Mouse (Mus musculus) lung, embryonic 15.5 days (tissue): ENCODE results near the gene Spata20. TPM values are rescaled to one million over a fixed set of nuclear protein-coding genes. Genes with fewer than 3 reads are reported as not detected.
A peak's percentile ranks its signal among the peaks of the same experiment; 100 is the strongest.

Source experiments
- ATAC-seq: fragments of 200-750 bp; cut with Nextera tagmentation; 2 replicates; pipeline ENCODE4 v1.8.0; 2017; ENCODE audit warnings: moderate number of reproducible peaks, borderline replicate concordance; ENCODE audit not compliant: low FRiP score, low TSS enrichment; ENCODE audit errors: extremely low read depth
- H3K27ac ChIP-seq: fragments of 300-500 bp; sonication (generic); 2 replicates; pipeline ENCODE4 v1.5.1; 2015; ENCODE audit warnings: moderate library complexity, mild to moderate bottlenecking, inconsistent platforms
- H3K27me3 ChIP-seq: fragments of 300-500 bp; sonication (generic); 2 replicates; pipeline ENCODE4 v1.6.1; 2015; ENCODE audit warnings: inconsistent platforms
- H3K36me3 ChIP-seq: fragments of 300-500 bp; sonication (generic); 2 replicates; pipeline ENCODE4 v1.6.1; 2015; ENCODE audit warnings: inconsistent platforms
- H3K4me1 ChIP-seq: fragments of 300-500 bp; sonication (generic); 2 replicates; pipeline ENCODE4 v1.6.1; 2015; ENCODE audit warnings: inconsistent platforms
- H3K4me2 ChIP-seq: fragments of 300-500 bp; sonication (generic); 2 replicates; pipeline ENCODE4 v1.6.1; 2015; ENCODE audit warnings: inconsistent platforms, mild to moderate bottlenecking, moderate library complexity
- H3K4me3 ChIP-seq: fragments of 300-500 bp; sonication (generic); 2 replicates; pipeline ENCODE4 v1.5.1; 2015; ENCODE audit warnings: mild to moderate bottlenecking, inconsistent platforms
- H3K9ac ChIP-seq: fragments of 300-500 bp; sonication (generic); 2 replicates; pipeline ENCODE4 v1.6.1; 2015; ENCODE audit warnings: inconsistent platforms
- H3K9me3 ChIP-seq: fragments of 300-500 bp; sonication (generic); 2 replicates; pipeline ENCODE4 v1.6.1; 2016; ENCODE audit warnings: inconsistent platforms
- WGBS: fragments of 180-500 bp; shearing (Covaris S2); methylation state at CpG from one replicate; pipeline ENCODE4 v1.1.7; 2015; 5-methylcytosine and 5-hydroxymethylcytosine counted together
- polyA plus RNA-seq: library from polyadenylated mRNA; unstranded; fragments of >200 nt; fragmentation: Nextera tagmentation; extraction: Ambion mirVana; gene quantifications from 2 replicates; pipeline ENCODE4 v1.2.1, GENCODE M21; 2015

Spata20 gene
- polyA plus RNA-seq, 1 experiment from 2014 or later, result 0.31 TPM

GRCm38 (mm10) chr11:94498093-94498996, 12.4 kb upstream of the Spata20 start:
- Histone ChIP-seq H3K9ac (peak overlapping the region; percentile 56), H3K36me3 (no peaks in the 10 kb centered on the region), H3K27me3 (no peaks in the 10 kb centered on the region; the same call in 1 of the 2 replicates), H3K9me3 (no peaks in the 10 kb centered on the region), H3K4me1 (peaks cover 47% of the 10 kb centered on the region), H3K4me2 (peak overlapping the region; percentile 58), H3K4me3 (peak overlapping the region; percentile 42), H3K27ac (peak overlapping the region; percentile 96)
- ATAC-seq, result peak; percentile 31; the same call in 1 of the 2 replicates
- 19% methylated on average over 19 of the region's 19 CpGs for WGBS

GRCm38 (mm10) chr11:94495415-94495814, 9.4 kb upstream of the Spata20 start:
- Histone ChIP-seq H3K4me2 (no peak overlapping the region), H3K9ac (no peak overlapping the region), H3K4me1 (peaks cover 61% of the 10 kb centered on the region), H3K9me3 (no peaks in the 10 kb centered on the region), H3K27ac (peak overlapping the region; percentile 77), H3K27me3 (peaks cover 21% of the 10 kb centered on the region; the same call in 1 of the 2 replicates), H3K4me3 (no peak overlapping the region), H3K36me3 (no peaks in the 10 kb centered on the region)
- 58% methylated on average over 3 of the region's 3 CpGs for WGBS
- ATAC-seq, result no peak; the same call in 1 of the 2 replicates

- no peaks in the 10 kb centered on the region for H3K36me3 ChIP-seq
- WGBS, result 65% methylated on average over 7 of the region's 7 CpGs
- no peak overlapping the region for H3K27ac ChIP-seq
- peaks cover 21% of the 10 kb centered on the region; the same call in 1 of the 2 replicates for H3K27me3 ChIP-seq
- peak overlapping the region; percentile 41; the same call in 1 of the 2 replicates for H3K4me3 ChIP-seq
- no peak for ATAC-seq
- peaks cover 36% of the 10 kb centered on the region for H3K4me1 ChIP-seq
- peak overlapping the region; percentile 71 for H3K4me2 ChIP-seq
- no peaks in the 10 kb centered on the region for H3K9me3 ChIP-seq
- H3K9ac ChIP-seq, result no peak overlapping the region
Measured at GRCm38 (mm10) chr11:94491749-94492099, 5.7 kb upstream of the Spata20 start.

GRCm38 (mm10) chr11:94491035-94491748, 5.2 kb upstream of the Spata20 start:
- Histone ChIP-seq H3K4me1 (peaks cover 36% of the 10 kb centered on the region), H3K27ac (no peak overlapping the region), H3K9ac (peak overlapping the region; percentile 33; the same call in 1 of the 2 replicates), H3K4me2 (peak overlapping the region; percentile 71), H3K4me3 (peak overlapping the region; percentile 41), H3K9me3 (no peaks in the 10 kb centered on the region), H3K36me3 (no peaks in the 10 kb centered on the region), H3K27me3 (peaks cover 26% of the 10 kb centered on the region)
- 10% methylated on average over 55 of the region's 55 CpGs for WGBS
- no peak for ATAC-seq

- Histone ChIP-seq H3K4me2 (no peak overlapping the region), H3K9me3 (no peaks in the 10 kb centered on the region), H3K9ac (no peak overlapping the region), H3K4me1 (peaks cover 35% of the 10 kb centered on the region), H3K36me3 (no peaks in the 10 kb centered on the region), H3K27ac (no peak overlapping the region), H3K4me3 (no peak overlapping the region), H3K27me3 (peaks cover 26% of the 10 kb centered on the region)
- 27% methylated on average over 4 of the region's 4 CpGs for WGBS
- no peak for ATAC-seq
Measured at GRCm38 (mm10) chr11:94489745-94490144, 3.8 kb upstream of the Spata20 start.

GRCm38 (mm10) chr11:94488767-94489533, 3.0 kb upstream of the Spata20 start:
- H3K4me1 ChIP-seq, result peaks cover 28% of the 10 kb centered on the region
- H3K36me3 ChIP-seq, result no peaks in the 10 kb centered on the region
- H3K9ac ChIP-seq, result no peak overlapping the region
- H3K27ac ChIP-seq, result no peak overlapping the region
- peaks cover 26% of the 10 kb centered on the region for H3K27me3 ChIP-seq
- no peak overlapping the region for H3K4me3 ChIP-seq
- ATAC-seq, result no peak
- no peaks in the 10 kb centered on the region for H3K9me3 ChIP-seq
- WGBS, result 76% methylated on average over 11 of the region's 11 CpGs
- H3K4me2 ChIP-seq, result no peak overlapping the region

- peaks cover 4% of the 10 kb centered on the region for H3K4me1 ChIP-seq
- H3K27me3 ChIP-seq, result peaks cover 5% of the 10 kb centered on the region
- no peaks in the 10 kb centered on the region for H3K36me3 ChIP-seq
- ATAC-seq, result no peak
- no peaks in the 10 kb centered on the region for H3K9me3 ChIP-seq
- WGBS, result 72% methylated on average over 5 of the region's 5 CpGs
- no peak overlapping the region for H3K27ac ChIP-seq
- H3K4me2 ChIP-seq, result no peak overlapping the region
- no peak overlapping the region for H3K4me3 ChIP-seq
- H3K9ac ChIP-seq, result no peak overlapping the region
Measured at GRCm38 (mm10) chr11:94485223-94485622, 756 bp downstream of the Spata20 start.

GRCm38 (mm10) chr11:94484636-94485035, 1.3 kb downstream of the Spata20 start:
- Histone ChIP-seq H3K9me3 (no peaks in the 10 kb centered on the region), H3K4me2 (no peak overlapping the region), H3K9ac (no peak overlapping the region), H3K4me3 (no peak overlapping the region), H3K4me1 (peaks cover 4% of the 10 kb centered on the region), H3K27ac (no peak overlapping the region), H3K36me3 (no peaks in the 10 kb centered on the region), H3K27me3 (peaks cover 5% of the 10 kb centered on the region)
- WGBS, result 86% methylated on average over 9 of the region's 9 CpGs
- no peak for ATAC-seq

GRCm38 (mm10) chr11:94483921-94484320, 2.1 kb downstream of the Spata20 start:
- Histone ChIP-seq H3K4me2 (no peak overlapping the region), H3K36me3 (no peaks in the 10 kb centered on the region), H3K9ac (no peak overlapping the region), H3K27ac (no peak overlapping the region), H3K9me3 (no peaks in the 10 kb centered on the region), H3K4me3 (no peak overlapping the region), H3K4me1 (peaks cover 4% of the 10 kb centered on the region), H3K27me3 (peaks cover 5% of the 10 kb centered on the region)
- WGBS, result 74% methylated on average over 14 of the region's 14 CpGs
- no peak for ATAC-seq

GRCm38 (mm10) chr11:94483436-94483835, 2.5 kb downstream of the Spata20 start:
- H3K4me2 ChIP-seq, result no peak overlapping the region
- no peak overlapping the region for H3K27ac ChIP-seq
- H3K9ac ChIP-seq, result no peak overlapping the region
- no peaks in the 10 kb centered on the region for H3K9me3 ChIP-seq
- no peak for ATAC-seq
- peaks cover 4% of the 10 kb centered on the region for H3K4me1 ChIP-seq
- peaks cover 5% of the 10 kb centered on the region for H3K27me3 ChIP-seq
- 75% methylated on average over 11 of the region's 11 CpGs for WGBS
- H3K4me3 ChIP-seq, result no peak overlapping the region
- H3K36me3 ChIP-seq, result no peaks in the 10 kb centered on the region

- Histone ChIP-seq H3K36me3 (no peaks in the 10 kb centered on the region), H3K4me3 (no peak overlapping the region), H3K27ac (no peak overlapping the region), H3K4me2 (no peak overlapping the region), H3K27me3 (peaks cover 11% of the 10 kb centered on the region), H3K4me1 (peaks cover 4% of the 10 kb centered on the region), H3K9me3 (no peaks in the 10 kb centered on the region), H3K9ac (no peak overlapping the region)
- WGBS, result 87% methylated on average over 11 of the region's 11 CpGs
- ATAC-seq, result no peak
Measured at GRCm38 (mm10) chr11:94482738-94483137, 3.2 kb downstream of the Spata20 start.
